8 mouse cellular contexts compared by ENCODE assay signal in the genomic region with DNA sequence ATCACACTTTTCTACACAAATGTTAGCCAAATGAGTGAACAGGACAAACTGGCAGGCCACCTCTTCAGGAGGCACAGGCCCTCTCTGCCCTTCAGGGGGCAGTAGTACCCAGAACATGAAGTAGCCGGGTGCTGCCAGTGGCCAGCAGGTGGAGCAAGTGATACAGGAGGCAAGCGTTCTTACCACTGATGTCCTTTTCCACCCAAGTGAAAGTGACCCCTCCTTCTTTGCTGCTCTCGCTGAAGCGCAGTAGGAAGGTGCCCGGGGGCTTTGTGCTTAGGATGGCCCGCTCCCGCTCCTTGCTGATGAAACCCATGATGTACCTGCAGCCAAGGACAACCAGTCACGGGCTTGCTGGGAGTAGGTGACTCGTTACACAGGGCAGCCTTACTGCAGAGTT. TPM values are rescaled to one million over a fixed set of nuclear protein-coding genes. Genes with fewer than 3 reads are reported as not detected.
DNase-seq lines count a peak whose midpoint lies in the region; ATAC-seq lines count a peak whose summit lies in the region.

No protein-coding gene starts in this region.

- no peak overlapping the region for H3K27ac ChIP-seq in hindbrain, embryonic 11.5 days (ENCODE audit: low read depth, low read length)

- ATAC-seq in hindbrain, embryonic 11.5 days (ENCODE audit: low FRiP score) = no peak

- no peak overlapping the region for H3K4me3 ChIP-seq in hindbrain, embryonic 11.5 days (ENCODE audit: low read depth, low read length)

- no peaks in the 10 kb centered on the region for H3K27me3 ChIP-seq in hindbrain, embryonic 11.5 days (ENCODE audit: control insufficient read depth, insufficient read depth, low read length)

- no peaks in the 10 kb centered on the region for H3K9me3 ChIP-seq in hindbrain, embryonic 11.5 days (ENCODE audit: control insufficient read depth, low read length)

- H3K9ac ChIP-seq in hindbrain, embryonic 11.5 days (ENCODE audit: low read depth, low read length) = no peak overlapping the region

- no peaks in the 10 kb centered on the region; the same call in 1 of the 2 replicates for H3K4me1 ChIP-seq in hindbrain, embryonic 11.5 days (replicated peaks; ENCODE audit: control insufficient read depth, insufficient read depth, low read length)

- peak; percentile 87 for DNase-seq in R1 (ENCODE audit: low read depth, low spot score)
- peak; percentile 87 for DNase-seq in cerebellum, adult 9-11 months
- DNase-seq in frontal cortex, adult 2 months (ENCODE audit: extremely low spot score in 1 of 2, low spot score in 1 of 2) = peak; percentile 74 to 94
- peak; percentile 89 for DNase-seq in hindbrain, embryonic 11.5 days (ENCODE audit: low spot score)
- DNase-seq in layer of hippocampus, postnatal 14 days (ENCODE audit: low spot score in 2 of 2) = peak; percentile 90 to 93
- DNase-seq in lung, postnatal 25 days (ENCODE audit: low spot score) = peak; percentile 91
- peak; percentile 88 for DNase-seq in right cerebral cortex, postnatal 14 days
- peak; percentile 83 for DNase-seq in urinary bladder, postnatal 25 days (ENCODE audit: low spot score)

- no peaks in the 10 kb centered on the region for H3K36me3 ChIP-seq in hindbrain, embryonic 11.5 days (ENCODE audit: control insufficient read depth, insufficient read depth, low read length)

- H3K4me2 ChIP-seq in hindbrain, embryonic 11.5 days (replicated peaks; ENCODE audit: low read depth, low read length) = no peak overlapping the region

- 14% methylated on average over 9 of the region's 9 CpGs for WGBS in hindbrain, embryonic 11.5 days

RNA-seq across cellular contexts. Expression of a gene that starts 34.3 kb away (rescaled TPM):
- polyA plus RNA-seq in frontal cortex, adult 2 months (2012; rRNA removed) = 3.4 and 3.7 TPM in 2 replicates
- 1.4 and 1.8 TPM in 2 replicates for polyA plus RNA-seq in hindbrain, embryonic 11.5 days (2014; fragmentation: Nextera tagmentation; extraction: Ambion mirVana)
- 1 to 10 TPM; 4.4 to 5.1 TPM for total RNA-seq in layer of hippocampus, postnatal 14 days (2021)

RNA-seq across cellular contexts. Expression of a gene that starts 43.0 kb away (rescaled TPM):
- polyA plus RNA-seq in frontal cortex, adult 2 months (2012; rRNA removed) = 28.7 and 29.6 TPM in 2 replicates
- 13.4 and 14.8 TPM in 2 replicates for polyA plus RNA-seq in hindbrain, embryonic 11.5 days (2014; fragmentation: Nextera tagmentation; extraction: Ambion mirVana)
- total RNA-seq in layer of hippocampus, postnatal 14 days (2021) = 10 to 100 TPM; 12.5 to 16.2 TPM

RNA-seq across cellular contexts. Expression of a gene that starts 45.9 kb away (rescaled TPM):
- polyA plus RNA-seq in frontal cortex, adult 2 months (2012; rRNA removed) = 49.1 TPM in 2 replicates
- 25.6 and 33.3 TPM in 2 replicates for polyA plus RNA-seq in hindbrain, embryonic 11.5 days (2014; fragmentation: Nextera tagmentation; extraction: Ambion mirVana)
- total RNA-seq in layer of hippocampus, postnatal 14 days (2021) = 10 to 100 TPM; 34.9 to 36.4 TPM
